Mouse (Mus musculus) naive thymus-derived CD4-positive, alpha-beta T cell, adult 2 months (primary cell): ENCODE data around the gene Fgf10.

Experiments
- DNase-seq: peaks from one replicate; pipeline ENCODE4 v3.0.0-alpha.2; 2011; ENCODE audit warnings: low read depth

Fgf10 gene

GRCm38 (mm10) chr13:118669491-118669890, at the start of gene Fgf10:
Gene Fgf10 (plus strand): TSS chr13:118669791.
- DNase-seq, result no peak

GRCm38 (mm10) chr13:118629661-118630428, 39.7 kb upstream of the Fgf10 start:
- no peak for DNase-seq

DNA sequence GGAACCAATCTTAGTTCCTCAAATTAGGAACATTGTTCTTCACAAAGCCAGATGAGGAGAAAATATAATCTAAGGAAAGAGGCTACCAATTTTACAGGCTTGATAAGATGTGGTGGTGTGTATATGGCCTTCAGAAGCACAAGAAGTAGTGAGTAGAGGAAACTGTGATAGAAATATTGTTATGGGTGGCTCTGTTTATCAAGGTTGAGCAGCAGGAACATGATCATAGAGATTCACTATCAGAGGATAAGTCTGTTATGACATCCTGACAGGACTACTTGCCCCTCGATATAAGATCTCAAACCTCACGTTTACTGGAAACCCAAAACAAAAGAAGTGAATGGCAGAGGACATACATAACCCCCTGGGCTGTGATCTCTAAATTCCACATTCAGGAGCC, 38.1 kb upstream of the Fgf10 start:
- no peak for DNase-seq

DNA sequence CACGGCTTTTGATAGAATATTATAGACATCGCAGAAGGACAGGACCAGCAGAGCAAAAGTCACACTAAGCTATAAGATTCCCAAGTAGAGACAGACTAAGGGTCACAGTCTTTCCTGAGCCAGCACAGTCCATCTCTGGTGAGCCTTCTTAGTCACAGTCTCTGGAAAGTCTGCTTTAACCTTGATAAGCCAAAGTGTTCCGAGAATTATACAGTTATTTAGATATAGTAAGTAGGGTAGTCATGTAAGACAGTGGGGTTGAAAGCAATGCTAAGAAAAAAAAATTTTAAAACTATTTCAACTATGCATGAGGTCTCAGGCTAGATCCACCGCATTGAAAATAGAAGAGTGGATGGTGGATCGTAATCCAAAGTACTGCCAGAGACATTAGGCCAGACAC, 33.5 kb upstream of the Fgf10 start:
- DNase-seq, result no peak

GRCm38 (mm10) chr13:118642585-118642984, 27.0 kb upstream of the Fgf10 start:
- no peak for DNase-seq

GRCm38 (mm10) chr13:118643138-118643537, 26.5 kb upstream of the Fgf10 start:
- no peak for DNase-seq

- DNase-seq, result no peak
These were observed 12.6 kb upstream of the Fgf10 start for GRCm38 (mm10) chr13:118656991-118657390.

DNA sequence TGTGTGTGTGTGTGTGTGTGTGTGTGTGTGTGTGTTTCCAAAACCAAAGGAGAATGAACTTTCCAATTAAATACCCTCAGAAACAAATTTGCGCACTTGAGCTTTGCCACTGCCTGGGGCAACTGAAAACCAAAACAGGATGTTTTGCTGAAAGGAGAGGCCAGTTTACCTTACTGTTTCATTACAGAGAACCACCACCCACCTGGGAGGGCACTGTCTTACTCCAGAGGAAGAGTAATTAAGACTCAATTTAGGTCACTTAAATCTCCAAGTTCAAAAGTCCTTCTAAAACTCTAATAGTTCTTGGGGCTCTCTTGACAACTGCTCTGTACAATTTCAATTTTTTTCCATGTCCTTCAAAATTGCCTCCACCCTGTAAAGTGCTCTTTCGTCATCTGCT, 11.6 kb upstream of the Fgf10 start:
- DNase-seq, result no peak

- no peak for DNase-seq
These were observed 10.8 kb upstream of the Fgf10 start for GRCm38 (mm10) chr13:118658608-118659326.

DNA sequence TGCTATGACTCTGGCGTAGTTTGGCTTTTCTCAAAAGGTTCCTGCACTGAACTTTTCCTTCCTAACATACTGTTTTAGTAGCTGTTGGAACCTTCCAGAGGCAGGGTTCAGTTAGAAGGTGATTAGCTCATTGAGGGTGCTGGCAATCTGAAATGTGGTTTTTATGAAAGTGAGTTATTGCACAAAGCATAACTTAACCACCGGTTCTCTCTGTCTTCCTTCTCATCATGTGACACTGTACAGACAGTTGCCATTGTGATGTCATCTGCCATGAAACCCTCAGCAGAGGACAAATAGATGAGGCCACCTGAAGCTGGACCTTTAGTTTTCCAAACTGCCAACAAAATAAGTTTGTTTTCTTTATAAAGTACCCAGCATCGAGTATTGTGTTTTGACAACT, 7.9 kb upstream of the Fgf10 start:
- no peak for DNase-seq

DNA sequence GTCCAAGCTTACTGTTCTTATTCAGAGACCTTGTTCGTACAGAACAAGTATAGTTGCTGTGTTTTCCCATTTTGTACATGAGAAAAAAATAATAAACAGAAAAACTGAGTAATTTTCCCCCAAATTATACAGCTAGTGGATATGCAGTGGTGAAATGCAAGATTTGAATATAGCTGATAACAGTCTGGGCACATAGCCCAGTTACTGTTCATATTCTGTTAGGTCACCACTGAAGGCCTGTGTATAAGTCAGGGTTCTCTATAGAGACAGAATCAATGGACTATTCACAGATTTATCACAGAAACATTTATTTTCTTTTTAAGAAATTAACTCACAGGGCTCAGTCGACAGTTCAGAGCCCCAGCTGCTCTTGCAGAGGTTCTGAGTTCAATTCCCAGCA, 4.7 kb upstream of the Fgf10 start:
- no peak for DNase-seq

DNA sequence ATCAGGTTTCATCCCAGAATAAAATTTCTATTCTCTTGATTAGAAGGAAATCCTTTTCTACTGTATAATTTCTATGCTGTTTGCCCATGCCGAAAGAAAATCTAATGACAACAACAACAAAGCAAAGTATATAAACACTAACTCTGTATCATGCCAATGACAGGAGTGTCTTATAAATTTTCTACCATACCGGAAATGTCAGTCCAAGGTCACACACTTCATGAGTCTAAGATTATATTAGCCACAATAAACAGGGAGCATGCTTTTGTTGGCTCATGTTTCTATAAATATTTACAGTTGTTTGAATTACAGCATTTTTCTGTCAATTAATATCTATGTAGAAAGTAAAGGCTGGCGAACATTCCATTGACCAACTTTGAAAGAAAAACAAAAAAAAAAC, 9.6 kb downstream of the Fgf10 start:
- DNase-seq, result no peak

DNA sequence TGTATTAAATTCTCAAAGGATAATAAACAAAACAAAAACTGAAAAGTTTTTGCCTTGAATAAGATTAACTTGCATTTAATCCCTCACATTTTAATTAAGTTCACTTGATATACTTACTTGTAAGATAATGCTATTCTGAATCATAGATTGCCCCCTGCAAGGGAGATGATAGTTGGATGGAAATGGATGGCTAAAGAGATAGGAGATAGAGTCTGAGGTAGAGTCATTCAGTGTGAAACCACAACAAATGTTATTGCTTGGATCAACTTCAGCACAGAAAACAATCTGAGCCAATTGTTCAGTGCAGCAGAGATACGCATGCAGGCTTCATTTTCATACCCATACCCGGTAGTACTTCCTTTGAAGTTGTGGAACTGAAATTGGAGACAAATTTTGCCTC, 23.5 kb downstream of the Fgf10 start:
- no peak for DNase-seq

DNA sequence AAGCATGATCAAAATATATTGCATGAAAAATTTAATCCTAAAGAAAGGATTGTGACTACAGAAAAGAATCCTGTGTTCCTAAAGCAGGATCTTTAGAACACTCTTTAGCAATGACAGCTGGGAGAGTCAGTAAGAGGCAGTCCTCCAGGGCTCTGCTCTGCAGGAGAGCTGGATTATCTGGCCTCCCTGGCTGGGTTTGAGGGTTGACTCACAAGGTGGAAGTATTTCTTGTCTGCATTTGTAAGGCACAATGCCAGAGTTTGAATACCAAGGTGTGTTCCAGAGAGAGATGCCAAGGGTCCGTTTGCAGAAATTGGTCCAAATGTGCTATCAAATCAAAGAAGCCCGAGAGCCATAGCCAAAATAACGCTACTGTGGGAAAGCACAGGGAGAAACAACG, 25.5 kb downstream of the Fgf10 start:
- DNase-seq, result no peak

- no peak for DNase-seq
These were observed 34.1 kb downstream of the Fgf10 start for GRCm38 (mm10) chr13:118703727-118704126.

GRCm38 (mm10) chr13:118705716-118706115, 36.1 kb downstream of the Fgf10 start:
- no peak for DNase-seq

GRCm38 (mm10) chr13:118709912-118710311, 40.3 kb downstream of the Fgf10 start:
- no peak for DNase-seq

- no peak for DNase-seq
These were observed 44.1 kb downstream of the Fgf10 start for GRCm38 (mm10) chr13:118713626-118714150.

GRCm38 (mm10) chr13:118714284-118715065, 44.9 kb downstream of the Fgf10 start:
- DNase-seq, result no peak

- no peak for DNase-seq
These were observed 45.8 kb downstream of the Fgf10 start for GRCm38 (mm10) chr13:118715066-118716018.

DNA sequence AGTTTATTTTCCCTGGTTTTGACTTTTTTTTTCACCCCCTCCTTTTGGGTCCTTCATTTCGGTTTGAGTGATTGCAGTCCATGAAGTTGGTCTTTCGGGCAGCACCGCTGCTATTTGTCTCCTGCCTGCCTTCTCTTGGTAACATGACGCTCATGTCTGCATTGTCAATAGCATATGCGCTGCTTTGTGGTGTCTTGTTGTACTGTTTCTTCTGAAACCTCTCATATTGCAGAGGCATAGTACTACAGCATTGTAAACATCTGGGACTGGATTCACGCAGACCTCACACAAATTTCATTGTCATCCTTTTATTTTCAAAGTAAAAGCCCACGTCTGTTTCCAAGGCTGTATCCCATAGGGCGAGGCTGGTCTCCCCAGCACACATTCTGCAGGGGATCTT, 46.7 kb downstream of the Fgf10 start:
- DNase-seq, result no peak
